Mouse (Mus musculus) olfactory bulb, adult 2 months (tissue): ENCODE results near the gene Faf1.
"Not testable (repeated sequence)": the region's sequence is repeated elsewhere in the genome, so short reads cannot be mapped to it uniquely, and the experiment has no call there.

Experiments used
- CTCF ChIP-seq: fragments of 200-500 bp; IDR thresholded peaks from 2 replicates; pipeline ENCODE4 v1.5.1; 2012; ENCODE audit warnings: low read depth, mild to moderate bottlenecking, low read length, moderate library complexity; ENCODE audit not compliant: insufficient read depth
- POLR2A ChIP-seq: fragments of 200-500 bp; IDR thresholded peaks from 2 replicates; pipeline ENCODE4 v1.6.1; 2012; ENCODE audit warnings: mild to moderate bottlenecking, low read depth, low read length, moderate library complexity; ENCODE audit not compliant: insufficient read depth

GRCm38 (mm10) chr4:109700727-109701126, 24.3 kb downstream of the Faf1 start:
- not testable (repeated sequence) for TF ChIP-seq POLR2A, CTCF
